Mouse (Mus musculus) cerebral cortex, adult 2 months (tissue): ENCODE measurements around the gene Clec16a.

Experiments used
- WGBS: fragments of 180-500 bp; shearing (Covaris S2); methylation state at CpG from one replicate; pipeline ENCODE4 v1.1.7; 2018; 5-methylcytosine and 5-hydroxymethylcytosine counted together

The Clec16a gene

DNA sequence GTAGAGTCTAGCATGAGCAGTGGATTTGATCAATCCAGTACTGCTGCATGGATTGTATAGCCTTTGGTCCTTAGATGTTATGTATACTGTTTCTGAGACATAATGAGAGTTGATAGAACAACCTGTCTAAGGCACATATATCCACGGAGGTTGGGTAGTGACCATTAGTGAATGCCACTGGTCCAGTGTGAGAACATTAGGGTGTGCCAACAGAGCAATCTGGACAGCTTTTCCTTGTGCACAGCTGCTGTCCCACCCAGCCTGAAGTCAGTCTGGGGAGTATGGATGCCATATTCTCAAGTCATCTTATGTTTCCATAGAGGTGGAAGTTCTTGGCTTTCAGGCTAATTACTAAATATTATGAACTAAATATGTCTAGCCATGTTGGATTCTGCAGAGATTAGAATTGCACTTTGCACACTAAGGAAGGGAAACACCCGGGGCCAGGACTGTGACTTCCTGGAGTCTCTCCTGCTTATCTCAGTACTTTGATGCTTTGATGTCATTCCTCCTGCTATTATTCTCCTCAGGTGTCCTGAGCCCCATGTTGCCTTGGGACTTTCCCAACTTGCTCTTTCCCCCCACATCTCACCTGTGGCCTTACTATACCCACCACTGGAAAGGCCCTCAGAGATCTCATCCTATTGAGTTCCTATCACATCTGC lies 36.2 kb downstream of the Clec16a start:
- WGBS = 90% methylated on average over 2 of the region's 2 CpGs

GRCm38 (mm10) chr16:10585165-10585564 lies 40.0 kb downstream of the Clec16a start:
- WGBS = 46% methylated on average over 1 of the region's 1 CpGs

DNA sequence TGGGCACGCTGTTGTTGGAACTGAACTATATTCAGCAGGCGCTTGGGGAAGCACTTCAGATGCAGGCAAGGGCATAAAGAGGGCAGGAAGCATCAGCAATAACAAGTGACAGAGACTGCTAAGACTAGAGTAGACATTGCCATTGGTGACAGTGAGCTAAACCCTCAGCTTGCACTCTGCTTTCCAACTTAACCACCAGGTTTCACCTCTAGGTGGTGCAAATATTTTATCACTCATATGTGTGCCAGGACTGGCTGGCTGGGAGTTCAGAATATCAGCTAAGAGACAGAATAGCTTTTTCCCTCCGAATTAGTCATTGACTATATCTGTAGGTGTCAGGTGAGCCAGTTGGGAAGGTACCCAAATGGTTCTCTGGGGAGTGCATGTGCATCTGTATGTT lies 41.4 kb downstream of the Clec16a start:
- WGBS = 65% methylated on average over 3 of the region's 3 CpGs

DNA sequence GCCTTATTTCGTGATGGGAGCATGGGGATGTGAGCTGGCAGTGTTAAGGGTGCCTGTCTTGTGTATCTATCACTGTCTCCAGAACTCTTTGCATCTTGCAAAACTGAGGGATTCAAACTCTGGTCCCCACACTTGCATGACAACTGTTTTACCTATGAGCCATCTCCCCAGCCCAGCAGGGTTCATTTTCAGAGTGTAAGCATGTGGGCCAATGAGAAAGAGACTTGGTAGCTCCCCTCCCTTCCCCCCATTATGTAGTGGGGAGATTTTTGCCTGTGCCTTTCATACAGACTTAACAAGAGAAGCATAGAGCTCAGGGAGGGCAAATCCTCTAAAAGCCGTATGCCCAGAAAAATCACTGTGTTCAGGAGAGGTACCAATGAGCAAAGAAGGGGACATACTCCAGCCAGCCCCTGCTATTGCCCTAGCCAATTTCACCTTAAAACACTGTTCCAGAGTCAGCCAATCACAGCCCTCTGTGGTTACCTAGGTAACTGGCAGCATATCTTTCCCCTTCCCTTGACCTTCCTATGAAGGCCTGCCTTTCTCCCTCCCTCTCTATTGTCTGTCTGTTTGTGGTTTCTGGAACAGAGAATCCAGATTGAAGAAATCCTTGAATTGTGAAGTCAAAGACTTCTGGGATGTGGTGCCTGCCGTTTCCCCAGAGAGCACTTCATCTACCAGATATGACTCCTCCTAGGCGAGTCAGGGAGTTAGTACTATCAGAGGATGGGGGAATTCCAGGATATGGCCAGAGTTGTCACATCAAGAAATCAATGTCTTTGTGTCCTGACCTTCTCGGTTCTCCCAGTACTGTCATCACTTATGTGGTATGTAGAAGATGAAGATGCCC lies 55.0 kb downstream of the Clec16a start:
- WGBS = 86% methylated on average over 5 of the region's 5 CpGs

DNA sequence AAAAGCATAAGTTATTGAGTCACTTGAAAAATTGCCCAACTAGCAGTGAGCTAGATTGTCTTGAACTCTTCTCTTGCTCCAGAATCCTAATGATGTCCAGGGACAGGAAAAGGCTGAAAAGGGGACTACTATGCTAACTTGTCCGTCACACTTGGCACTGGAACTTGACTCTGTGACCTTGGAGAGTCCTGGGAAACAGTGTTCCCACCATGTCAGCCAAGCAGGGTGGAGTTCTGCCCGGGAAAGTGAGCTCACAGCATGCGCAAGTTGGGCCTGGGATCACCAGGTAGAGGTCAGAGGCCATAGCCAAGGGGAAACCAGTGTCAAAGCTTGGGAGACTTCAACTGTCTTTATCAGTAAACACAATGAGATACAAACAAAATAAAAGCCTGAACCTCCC lies 62.7 kb downstream of the Clec16a start:
- WGBS = 85% methylated on average over 3 of the region's 3 CpGs

DNA sequence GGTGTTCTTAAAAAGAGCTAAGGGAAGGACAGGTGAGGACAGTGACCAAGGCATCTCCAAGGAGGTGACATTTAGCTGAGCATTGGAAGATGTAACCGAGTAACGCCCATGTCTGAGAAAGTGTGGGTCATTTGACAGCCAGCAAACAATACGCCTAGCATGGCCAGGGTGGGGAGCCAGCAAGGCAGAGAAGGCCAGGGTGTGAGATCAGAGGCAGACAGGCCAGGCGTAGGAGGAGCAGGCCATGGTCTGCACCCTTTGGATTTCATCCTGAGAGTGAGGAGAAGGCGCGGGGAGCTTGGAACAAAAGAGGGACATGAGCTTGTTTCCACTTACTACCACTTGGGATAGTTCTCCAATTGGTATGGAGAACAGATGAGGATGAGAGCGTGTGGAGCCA lies 64.8 kb downstream of the Clec16a start:
- 97% methylated on average over 7 of the region's 7 CpGs for WGBS

GRCm38 (mm10) chr16:10610801-10611200 lies 65.7 kb downstream of the Clec16a start:
- 85% methylated on average over 6 of the region's 6 CpGs for WGBS

- WGBS = 74% methylated on average over 4 of the region's 4 CpGs
These were observed 66.2 kb downstream of the Clec16a start for GRCm38 (mm10) chr16:10611306-10611705.

DNA sequence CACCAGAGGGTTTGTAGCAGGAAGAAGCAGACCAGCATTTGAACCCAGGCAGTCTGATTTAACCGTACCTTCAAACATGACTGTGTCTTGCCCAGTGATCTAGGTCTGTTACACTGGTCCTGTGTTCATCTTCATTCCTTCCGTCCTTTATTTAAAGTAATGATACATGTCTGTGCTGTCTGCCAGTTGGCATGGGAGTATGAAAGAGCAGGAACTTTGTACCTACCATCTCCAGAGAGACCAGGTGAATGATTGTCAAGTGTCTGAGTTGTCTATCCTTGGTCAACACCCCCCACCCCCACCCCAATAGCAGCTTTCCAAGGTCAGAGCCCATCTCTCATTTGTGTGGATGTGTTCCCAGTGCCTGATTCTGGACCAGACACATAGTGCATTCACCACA lies 68.9 kb downstream of the Clec16a start:
- 95% methylated on average over 2 of the region's 2 CpGs for WGBS

GRCm38 (mm10) chr16:10620961-10621614 lies 75.9 kb downstream of the Clec16a start:
- 42% methylated on average over 6 of the region's 6 CpGs for WGBS

DNA sequence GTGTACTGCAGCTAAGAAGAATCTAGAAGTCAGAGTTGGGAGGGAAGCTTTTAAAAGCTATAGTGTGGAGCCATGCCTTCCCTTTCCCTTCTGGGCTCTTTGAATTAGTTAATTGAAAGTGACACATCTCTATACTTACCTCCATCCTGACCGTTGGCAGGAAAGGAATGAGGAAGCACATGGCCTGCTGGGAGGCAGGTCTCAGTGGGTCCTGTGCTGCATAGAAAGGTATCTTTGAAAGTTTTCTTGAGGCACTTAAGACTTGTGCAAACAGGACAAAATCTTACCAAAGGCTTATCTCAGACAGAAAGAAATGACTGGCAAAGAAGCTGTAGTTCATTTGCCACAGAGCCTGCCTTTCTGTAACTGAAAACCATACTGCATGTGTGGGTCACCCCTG lies 76.6 kb downstream of the Clec16a start:
- WGBS = 38% methylated on average over 1 of the region's 1 CpGs

- WGBS = 28% methylated on average over 1 of the region's 1 CpGs
These were observed 81.0 kb downstream of the Clec16a start for GRCm38 (mm10) chr16:10626116-10626515.

GRCm38 (mm10) chr16:10627136-10627668 lies 82.1 kb downstream of the Clec16a start:
- 54% methylated on average over 6 of the region's 6 CpGs for WGBS

DNA sequence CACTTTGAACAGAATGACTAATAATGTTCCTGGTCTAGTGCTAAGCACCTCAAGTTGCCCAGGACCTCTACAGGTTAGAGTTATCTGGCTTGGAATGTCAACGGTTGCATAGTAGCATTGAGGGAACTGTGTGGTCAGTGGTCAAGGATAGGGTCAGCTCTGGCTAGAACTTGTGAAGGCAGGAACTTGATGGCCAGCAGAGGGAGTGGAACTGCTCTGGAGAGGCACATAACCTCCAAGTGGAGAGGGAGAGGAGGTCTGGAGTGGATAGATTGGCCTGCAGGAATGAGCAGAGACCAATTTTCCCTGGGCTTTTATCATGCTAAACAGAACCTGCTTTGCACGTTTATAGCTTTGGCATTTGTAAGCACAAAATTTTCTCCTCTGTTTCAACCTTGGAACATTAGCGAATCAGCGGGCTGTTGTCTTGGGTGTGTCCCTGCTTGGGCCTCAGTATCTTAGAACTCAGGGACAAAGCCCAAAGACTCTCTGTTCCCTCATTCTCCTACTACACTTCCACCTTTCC lies 83.0 kb downstream of the Clec16a start:
- 74% methylated on average over 4 of the region's 4 CpGs for WGBS

DNA sequence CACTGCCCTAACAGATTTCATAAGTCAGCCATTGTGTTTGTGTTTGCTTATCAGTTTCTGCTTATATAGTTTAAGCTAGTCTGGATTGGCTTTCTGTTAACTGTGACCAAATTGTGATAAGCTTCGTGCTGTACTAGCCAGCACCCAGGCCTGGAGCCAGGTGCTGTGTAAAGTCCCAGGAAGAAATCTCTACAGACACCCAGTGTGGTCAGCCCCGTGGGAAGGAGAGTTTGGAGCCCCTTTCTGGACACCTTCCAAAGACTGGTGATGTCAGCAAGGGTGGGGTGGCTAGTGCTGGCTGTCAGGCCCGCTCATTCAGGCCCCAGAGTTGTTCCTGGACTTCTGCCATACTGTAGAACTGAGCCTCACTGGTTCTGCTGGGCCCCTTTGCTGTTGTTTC lies 83.8 kb downstream of the Clec16a start:
- 46% methylated on average over 3 of the region's 3 CpGs for WGBS

GRCm38 (mm10) chr16:10629361-10629760 lies 84.2 kb downstream of the Clec16a start:
- 90% methylated on average over 3 of the region's 3 CpGs for WGBS

- WGBS = 95% methylated on average over 3 of the region's 3 CpGs
These were observed 89.8 kb downstream of the Clec16a start for GRCm38 (mm10) chr16:10634940-10635339.

DNA sequence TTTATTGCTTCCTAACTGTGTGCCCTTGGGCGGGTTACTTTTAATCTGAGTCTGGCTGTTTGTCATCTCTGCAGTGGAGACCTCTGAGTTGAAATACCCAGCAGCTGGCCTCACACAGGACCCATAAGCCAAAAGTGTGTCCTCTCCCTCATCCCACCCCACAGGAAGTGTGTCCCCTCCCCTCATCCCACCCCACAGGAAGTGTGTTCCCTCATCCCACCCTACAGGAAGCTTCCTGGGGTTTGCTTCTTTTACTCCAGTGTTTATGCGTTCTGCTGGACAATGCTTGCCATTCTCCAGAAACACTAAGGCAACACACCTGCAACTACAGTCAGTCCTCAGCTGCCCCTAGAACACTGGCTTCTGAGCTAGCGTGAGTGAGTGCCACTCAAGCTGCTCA lies 92.8 kb downstream of the Clec16a start:
- WGBS = 71% methylated on average over 3 of the region's 3 CpGs

DNA sequence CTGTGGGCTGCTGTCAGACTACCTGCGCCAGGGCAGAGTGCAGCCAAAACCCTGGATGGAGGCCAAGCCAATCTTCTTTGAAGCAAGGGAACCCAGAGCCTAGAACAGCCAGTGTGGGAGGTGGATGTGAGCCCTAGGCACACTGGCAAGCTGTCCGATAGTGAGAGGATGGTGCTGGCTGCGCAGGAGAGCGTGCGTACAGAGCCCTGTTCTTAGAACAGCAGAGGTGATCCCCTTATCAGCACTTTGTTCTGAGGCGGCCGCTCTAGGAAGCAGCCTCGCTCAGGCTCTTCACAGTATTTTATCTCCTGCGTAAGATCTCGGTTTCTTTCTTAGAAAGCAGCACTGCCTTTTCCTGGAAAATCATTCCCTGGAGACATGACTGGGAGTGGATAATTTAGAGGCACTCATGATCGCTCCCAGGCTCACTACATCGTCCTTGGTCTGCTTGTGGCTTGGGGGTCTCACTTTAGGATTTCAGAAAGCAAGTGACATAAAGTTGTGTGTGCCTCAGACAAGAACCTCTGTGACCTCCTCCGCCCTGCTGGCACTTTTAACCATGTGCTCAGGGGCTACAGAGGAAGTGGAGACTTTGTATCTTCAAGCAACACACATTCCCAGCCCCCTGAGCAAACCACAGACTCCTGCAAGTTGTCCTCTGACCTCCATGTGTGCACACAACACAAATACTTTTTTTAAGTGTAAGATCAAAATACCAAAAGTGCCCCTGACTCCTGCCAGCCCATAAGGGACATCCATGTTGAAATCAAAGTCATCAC lies 94.2 kb downstream of the Clec16a start:
- WGBS = 53% methylated on average over 13 of the region's 13 CpGs

- 12% methylated on average over 5 of the region's 5 CpGs for WGBS
These were observed 94.9 kb downstream of the Clec16a start for GRCm38 (mm10) chr16:10640041-10640440.

- 98% methylated on average over 1 of the region's 1 CpGs for WGBS
These were observed 96.0 kb downstream of the Clec16a start for GRCm38 (mm10) chr16:10641146-10641545.
